Mouse (Mus musculus): ENCODE results near the gene Tmc6. TPM values are rescaled to one million over a fixed set of nuclear protein-coding genes. Genes with fewer than 3 reads are reported as not detected.
"Not testable (repeated sequence)": the region's sequence is repeated elsewhere in the genome, so short reads cannot be mapped to it uniquely, and the experiment has no call there.

Tmc6 gene
- polyA plus RNA-seq, 1 experiment from 2014 or later, result 30.6 TPM

DNA sequence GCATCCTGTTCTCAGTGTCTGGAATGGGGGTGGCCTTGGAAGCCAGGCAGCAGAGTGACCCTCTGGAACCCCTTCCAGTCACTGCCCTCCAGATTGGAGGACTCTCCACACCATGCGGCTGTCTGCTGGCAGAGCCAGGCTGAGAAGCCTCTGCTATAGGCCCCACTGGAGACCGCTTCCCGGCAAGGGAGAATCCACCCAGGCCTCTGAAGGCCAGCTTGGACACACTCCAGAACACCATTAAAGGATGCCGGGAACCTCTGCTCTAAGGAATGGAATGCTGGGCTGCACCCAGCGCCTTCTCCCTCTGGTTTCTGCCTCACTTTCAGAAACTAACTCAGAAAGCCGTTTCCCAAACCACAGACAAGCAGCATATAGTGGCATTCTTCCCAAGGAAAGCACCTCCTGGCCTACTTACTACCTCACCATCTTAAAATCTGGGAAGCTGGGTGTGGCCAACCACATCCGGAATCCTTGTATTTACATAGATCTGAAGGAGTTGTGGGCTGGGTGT, 40.8 kb upstream of the Tmc6 start:
- peaks cover 60% of the 10 kb centered on the region for H3K4me1 ChIP-seq
- H3K4me3 ChIP-seq, result no peak overlapping the region
- no peaks in the 10 kb centered on the region for H3K27me3 ChIP-seq (ENCODE audit: insufficient read depth, poor library complexity, severe bottlenecking)
- H3K36me3 ChIP-seq, result peaks cover 63% of the 10 kb centered on the region
- 79% methylated on average over 7 of the region's 7 CpGs for WGBS
- no peak for DNase-seq (ENCODE audit: low spot score)
- H3K27ac ChIP-seq, result no peak overlapping the region
- H3K9me3 ChIP-seq, result no peaks in the 10 kb centered on the region

DNA sequence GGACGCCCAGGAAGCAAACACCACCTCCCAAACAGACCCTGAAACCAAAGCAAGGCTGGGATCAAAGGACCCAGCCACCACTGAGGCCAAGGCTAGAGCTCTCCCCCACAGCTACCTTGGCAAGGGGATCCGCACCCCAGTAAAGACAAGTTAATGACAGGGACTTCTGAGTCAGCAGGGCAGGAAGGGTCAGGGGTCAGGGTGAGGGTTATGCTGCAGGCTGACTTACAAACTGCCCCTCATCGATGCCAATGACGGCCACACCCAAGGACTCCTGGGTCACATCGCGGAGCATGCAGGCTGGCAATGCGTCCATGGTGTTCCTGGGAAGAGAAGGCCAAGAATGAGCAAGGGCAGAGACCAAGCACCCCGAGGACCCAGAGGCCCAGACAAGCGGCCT, 39.9 kb upstream of the Tmc6 start:
- peaks cover 58% of the 10 kb centered on the region for H3K4me1 ChIP-seq
- no peak for DNase-seq (ENCODE audit: low spot score)
- no peak overlapping the region for H3K4me3 ChIP-seq
- no peak overlapping the region for H3K27ac ChIP-seq
- 88% methylated on average over 9 of the region's 9 CpGs for WGBS
- H3K27me3 ChIP-seq (ENCODE audit: insufficient read depth, poor library complexity, severe bottlenecking), result no peaks in the 10 kb centered on the region
- H3K9me3 ChIP-seq, result no peaks in the 10 kb centered on the region
- H3K36me3 ChIP-seq, result peaks cover 72% of the 10 kb centered on the region

DNA sequence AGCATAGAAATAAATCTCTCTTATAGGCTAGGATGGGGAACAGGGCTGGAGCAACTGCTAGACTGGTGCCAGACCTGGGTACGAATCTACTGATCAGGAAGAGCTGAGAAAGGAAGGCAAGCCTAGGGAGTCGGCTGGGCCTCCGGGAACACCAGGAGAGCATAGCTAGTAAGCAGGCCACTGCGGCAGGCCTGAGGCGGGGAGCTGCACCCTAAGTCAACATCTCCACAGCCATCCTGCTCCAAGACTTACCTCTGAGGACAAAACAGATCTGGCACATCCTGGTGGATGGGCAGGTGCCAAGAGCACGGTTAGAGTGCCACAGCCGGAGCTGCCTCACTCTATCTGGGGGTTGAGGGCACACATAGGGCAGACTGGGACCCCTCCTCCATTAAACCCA, 38.2 kb upstream of the Tmc6 start:
- Histone ChIP-seq H3K27me3 (ENCODE audit: insufficient read depth, poor library complexity, severe bottlenecking) (no peaks in the 10 kb centered on the region), H3K27ac (no peak overlapping the region), H3K4me3 (no peak overlapping the region), H3K9me3 (no peaks in the 10 kb centered on the region), H3K36me3 (peaks cover 88% of the 10 kb centered on the region), H3K4me1 (peaks cover 47% of the 10 kb centered on the region)
- DNase-seq (ENCODE audit: low spot score), result no peak
- 92% methylated on average over 7 of the region's 7 CpGs for WGBS

DNA sequence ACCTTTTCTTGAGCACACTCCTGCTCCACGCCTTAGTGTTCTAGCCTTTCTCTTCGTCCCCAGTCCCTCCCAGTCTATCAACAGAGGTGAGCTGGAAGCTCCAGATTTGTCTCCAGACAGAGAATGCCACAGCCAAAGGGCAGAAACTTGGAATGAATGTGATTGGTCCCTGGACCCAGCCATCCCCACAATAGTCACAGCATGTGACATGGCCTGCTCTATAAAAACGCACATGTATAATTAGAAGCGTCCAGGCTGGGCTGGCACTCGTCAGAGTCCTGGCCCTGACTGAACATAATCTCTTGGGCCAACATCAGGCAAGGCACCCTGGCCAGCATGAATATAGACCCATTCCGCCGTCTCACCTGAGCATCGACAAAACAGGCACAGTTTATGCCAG, 37.1 kb upstream of the Tmc6 start:
- Histone ChIP-seq H3K9me3 (no peaks in the 10 kb centered on the region), H3K27me3 (ENCODE audit: insufficient read depth, poor library complexity, severe bottlenecking) (no peaks in the 10 kb centered on the region), H3K4me1 (peaks cover 45% of the 10 kb centered on the region), H3K27ac (no peak overlapping the region), H3K4me3 (no peak overlapping the region), H3K36me3 (peaks cover 99% of the 10 kb centered on the region)
- WGBS, result 84% methylated on average over 8 of the region's 8 CpGs
- no peak for DNase-seq (ENCODE audit: low spot score)

DNA sequence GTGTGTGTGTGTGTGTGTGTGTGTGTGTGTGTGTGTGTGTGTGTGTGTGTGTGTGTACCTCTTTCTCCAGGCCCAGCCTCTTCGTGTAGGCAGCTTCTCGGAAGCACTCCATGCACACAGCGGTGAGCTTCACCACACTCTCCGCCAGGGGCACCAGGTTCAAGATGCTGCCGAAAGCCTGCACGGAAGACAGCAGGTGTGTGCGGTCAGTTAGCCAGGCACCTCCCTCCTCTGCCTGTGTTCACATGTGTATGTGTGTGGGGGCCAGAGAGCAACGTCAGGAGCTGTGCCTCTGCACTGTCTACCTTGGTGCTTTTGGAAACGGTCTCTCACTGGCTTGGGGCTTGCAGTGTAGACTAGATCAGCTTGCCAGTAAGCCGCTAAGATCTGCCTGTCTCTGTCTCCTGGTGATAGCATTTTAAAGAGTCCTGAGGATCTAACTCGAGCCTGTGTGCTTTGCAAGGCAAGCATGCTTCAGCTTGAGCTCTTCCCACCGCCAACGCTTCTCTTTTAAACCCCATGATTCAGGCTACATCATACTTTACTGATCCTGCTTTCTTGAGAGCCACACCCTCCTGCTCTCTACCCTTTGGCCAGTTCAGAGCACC, 34.5 kb upstream of the Tmc6 start:
- Histone ChIP-seq H3K4me1 (peaks cover 45% of the 10 kb centered on the region), H3K4me3 (no peak overlapping the region), H3K27ac (no peak overlapping the region), H3K9me3 (no peaks in the 10 kb centered on the region), H3K36me3 (peaks cover 95% of the 10 kb centered on the region), H3K27me3 (ENCODE audit: insufficient read depth, poor library complexity, severe bottlenecking) (no peaks in the 10 kb centered on the region)
- 88% methylated on average over 11 of the region's 13 CpGs for WGBS
- no peak for DNase-seq (ENCODE audit: low spot score)

DNA sequence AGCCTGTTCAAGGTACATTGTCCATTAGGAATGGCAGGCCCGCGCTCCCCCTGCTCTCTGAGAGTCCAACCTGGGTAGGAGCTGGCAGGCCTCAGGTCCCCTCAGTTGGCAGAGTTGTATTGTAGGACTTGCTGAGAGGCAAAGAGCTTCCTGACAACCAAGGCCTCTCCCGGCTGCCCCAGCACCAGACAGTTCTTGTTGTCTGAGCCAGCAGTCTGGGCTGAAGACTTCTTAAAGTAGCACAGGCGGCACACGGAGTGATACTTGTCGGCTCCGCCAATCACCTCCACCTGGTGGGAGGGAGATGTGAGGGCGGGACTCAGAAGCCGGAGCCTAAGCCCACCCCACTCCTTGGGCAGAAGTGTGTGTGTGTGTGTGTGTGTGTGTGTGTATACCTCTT, 33.9 kb upstream of the Tmc6 start:
- WGBS, result 80% methylated on average over 9 of the region's 9 CpGs
- peaks cover 51% of the 10 kb centered on the region for H3K4me1 ChIP-seq
- peaks cover 89% of the 10 kb centered on the region for H3K36me3 ChIP-seq

DNA sequence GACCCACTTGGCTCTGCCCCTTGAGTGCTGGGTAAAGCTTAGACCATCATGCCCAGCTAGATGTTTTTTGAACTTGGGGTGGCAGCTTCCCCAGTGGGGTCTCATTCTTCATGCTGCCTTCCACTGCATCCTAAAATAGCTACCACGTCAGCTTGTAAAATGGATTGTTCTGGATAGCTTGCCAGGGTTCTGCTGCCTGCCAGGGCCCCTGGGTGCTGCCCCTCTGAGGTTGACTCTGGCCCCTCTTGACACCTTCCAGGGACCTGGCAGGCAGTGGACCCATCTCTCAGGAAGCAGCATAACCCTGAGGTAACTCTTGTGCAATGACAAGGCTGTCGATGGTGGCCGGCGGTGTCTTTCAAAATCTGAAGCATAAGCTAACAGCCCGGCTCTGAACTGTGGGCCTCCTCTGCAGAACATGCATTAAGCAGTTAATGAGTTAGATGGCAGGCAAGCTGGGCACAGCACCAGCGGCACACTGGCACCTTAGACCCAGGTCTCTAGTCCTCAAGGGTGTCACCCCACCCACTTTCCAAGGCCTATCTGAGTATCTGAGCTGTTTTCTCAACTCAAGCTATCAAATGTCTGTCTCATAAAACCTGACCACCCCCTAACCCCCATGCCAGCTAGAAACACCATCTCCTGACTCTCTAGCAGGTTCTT, 32.8 kb upstream of the Tmc6 start:
- H3K9me3 ChIP-seq, result no peaks in the 10 kb centered on the region
- H3K4me3 ChIP-seq, result no peak overlapping the region
- DNase-seq (ENCODE audit: low spot score), result no peak
- no peaks in the 10 kb centered on the region for H3K27me3 ChIP-seq (ENCODE audit: insufficient read depth, poor library complexity, severe bottlenecking)
- H3K36me3 ChIP-seq, result peaks cover 79% of the 10 kb centered on the region
- 89% methylated on average over 6 of the region's 6 CpGs for WGBS
- no peak overlapping the region for H3K27ac ChIP-seq
- peaks cover 61% of the 10 kb centered on the region for H3K4me1 ChIP-seq

More for the DNA sequence above, 33.9 kb upstream of the Tmc6 start:
- H3K27ac ChIP-seq; H3K9me3 ChIP-seq; DNase-seq (ENCODE audit: low spot score); H3K4me3 ChIP-seq; H3K27me3 ChIP-seq (ENCODE audit: insufficient read depth, poor library complexity, severe bottlenecking): not testable (repeated sequence)

DNA sequence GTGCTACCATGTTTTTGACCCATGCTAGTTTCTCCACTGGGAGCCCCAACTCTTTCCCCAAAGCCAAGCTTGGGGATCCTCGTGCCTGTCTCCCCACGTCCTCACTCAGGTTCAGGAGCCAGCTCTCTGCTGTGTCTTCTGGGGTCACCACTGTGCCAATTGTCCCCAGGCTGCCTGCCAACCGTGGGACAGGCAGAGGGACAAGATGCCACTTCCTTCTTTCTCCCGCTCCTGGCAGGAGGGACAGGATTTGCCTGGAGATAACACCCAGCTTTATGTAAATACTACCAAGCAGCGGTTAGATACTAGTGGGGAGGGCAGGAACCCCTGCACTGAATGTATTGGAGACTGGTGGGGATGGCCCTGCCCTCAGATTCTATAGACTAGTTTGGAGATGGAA, 31.9 kb upstream of the Tmc6 start:
- Histone ChIP-seq H3K4me1 (peaks cover 61% of the 10 kb centered on the region), H3K36me3 (peaks cover 69% of the 10 kb centered on the region), H3K9me3 (no peaks in the 10 kb centered on the region), H3K27ac (no peak overlapping the region), H3K27me3 (ENCODE audit: insufficient read depth, poor library complexity, severe bottlenecking) (no peaks in the 10 kb centered on the region), H3K4me3 (no peak overlapping the region)
- 69% methylated on average over 5 of the region's 5 CpGs for WGBS
- DNase-seq (ENCODE audit: low spot score), result no peak

DNA sequence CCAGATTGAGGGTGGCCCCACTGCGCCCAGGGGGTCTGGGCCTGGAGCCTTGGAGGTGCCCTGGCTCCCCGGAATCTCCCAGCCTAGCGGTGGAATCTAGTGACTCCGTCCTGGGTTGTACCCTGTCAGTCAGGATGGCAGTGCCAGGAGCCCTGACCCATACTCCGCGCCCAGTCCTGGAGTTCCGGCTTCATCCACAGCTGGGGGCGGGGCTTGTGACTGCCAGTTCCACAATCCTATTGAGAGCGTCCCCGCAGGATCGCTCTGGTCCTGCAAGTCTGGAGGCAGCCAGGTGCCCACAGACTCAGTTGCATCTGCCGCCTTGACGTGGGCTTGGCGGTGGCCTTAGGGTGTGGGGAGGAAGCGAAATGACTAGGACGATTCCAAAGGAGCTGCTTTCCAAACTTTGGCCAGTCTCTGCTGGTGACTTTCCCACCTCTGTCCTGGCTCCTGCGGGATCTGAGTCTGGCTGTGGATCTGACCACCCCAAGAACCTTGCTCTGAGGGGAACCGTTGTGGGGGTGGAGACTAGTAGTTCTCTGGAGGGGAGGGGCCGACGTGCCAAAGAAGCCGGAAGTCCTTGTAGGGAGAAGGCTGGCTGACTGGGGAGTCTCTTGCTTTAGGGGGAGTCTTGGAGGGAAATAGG, 28.5 kb upstream of the Tmc6 start:
- Histone ChIP-seq H3K36me3 (peaks cover 36% of the 10 kb centered on the region), H3K27ac (peak overlapping the region; percentile 90), H3K4me3 (peak overlapping the region; percentile 93), H3K27me3 (ENCODE audit: insufficient read depth, poor library complexity, severe bottlenecking) (no peaks in the 10 kb centered on the region), H3K9me3 (no peaks in the 10 kb centered on the region), H3K4me1 (peaks cover 52% of the 10 kb centered on the region)
- under 1% methylated on average over 21 of the region's 21 CpGs for WGBS
- DNase-seq (ENCODE audit: low spot score), result peak; percentile 92

DNA sequence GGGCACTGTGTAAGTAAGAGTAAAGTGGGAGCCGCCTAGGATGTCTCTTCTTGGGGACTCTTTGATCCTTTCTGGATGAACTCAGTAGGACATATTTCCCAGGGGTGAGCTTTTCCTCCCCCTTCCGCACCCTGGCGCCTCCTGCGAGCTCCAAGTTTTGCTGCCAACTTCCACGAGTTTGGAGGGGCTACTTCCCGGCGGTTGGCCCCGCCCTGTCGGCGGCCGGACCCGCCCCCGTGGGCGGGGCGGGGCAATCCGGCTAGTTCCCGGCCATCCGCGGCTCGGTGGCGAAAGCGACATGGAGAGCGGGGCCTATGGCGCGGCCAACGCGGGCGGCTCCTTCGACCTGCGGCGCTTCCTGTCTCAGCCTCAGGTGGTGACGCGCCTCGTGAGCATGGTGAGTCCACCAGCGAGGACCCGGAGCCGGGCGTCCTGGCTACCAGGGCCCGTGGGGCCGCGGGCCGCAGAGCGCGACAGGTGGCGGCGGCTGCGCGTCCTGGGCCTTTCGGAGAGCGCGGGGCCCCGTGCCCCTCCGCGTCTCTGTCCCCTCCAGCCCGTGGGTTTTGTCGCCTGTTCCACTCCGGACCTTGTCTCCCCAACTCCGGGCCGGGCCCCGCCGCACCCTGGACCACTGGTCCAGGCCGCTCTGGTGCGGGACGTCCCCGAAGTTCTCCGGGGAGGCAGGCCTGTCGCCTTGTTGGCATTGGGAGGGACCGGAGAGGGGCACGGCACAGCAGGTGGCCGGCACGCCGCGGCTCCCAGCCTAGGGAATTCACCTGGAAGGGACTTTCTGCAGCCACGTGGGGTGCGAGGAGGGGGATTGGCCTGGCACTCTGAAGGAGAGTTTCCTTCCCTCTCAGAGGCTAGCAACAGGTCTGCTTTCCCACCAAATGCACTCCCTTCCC, 27.7 kb upstream of the Tmc6 start, which contains the start of the genes Gm20708 and Syngr2:
Gm20708 (plus strand) TSS at position 262 of the 905 bp plus-strand sequence.
Syngr2 (plus strand) TSS at position 262 of the 905 bp plus-strand sequence.
- Histone ChIP-seq H3K4me1 (peaks cover 47% of the 10 kb centered on the region), H3K4me3 (peak within 1 kb of the TSS; percentile 93), H3K27me3 (ENCODE audit: insufficient read depth, poor library complexity, severe bottlenecking) (no peaks in the 10 kb centered on the region), H3K9me3 (no peaks in the 10 kb centered on the region), H3K27ac (peak within 1 kb of the TSS; percentile 90), H3K36me3 (peaks cover 28% of the 10 kb centered on the region)
- WGBS, result under 1% methylated on average over 75 of the region's 75 CpGs
- peak; percentile 93 for DNase-seq (ENCODE audit: low spot score)

DNA sequence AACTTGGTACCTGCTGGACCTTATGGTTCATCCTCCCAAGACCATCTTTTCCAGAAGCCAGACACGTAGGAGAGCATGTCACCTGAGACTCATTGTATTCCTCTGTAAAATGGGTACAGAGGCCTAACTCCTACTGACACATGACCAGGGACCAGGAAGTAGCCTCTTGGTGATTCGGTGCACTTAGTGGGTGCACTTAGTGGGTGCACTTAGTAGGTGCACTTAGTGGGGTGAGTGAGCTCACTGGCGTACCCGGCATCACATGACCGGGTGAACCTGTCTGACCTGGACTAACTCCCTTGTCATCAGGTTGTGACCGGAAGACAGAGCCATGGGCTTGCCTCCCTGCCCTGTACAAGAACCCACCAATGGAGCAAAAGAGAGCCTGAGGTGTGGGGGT, 24.8 kb upstream of the Tmc6 start:
- no peak for DNase-seq (ENCODE audit: low spot score)
- Histone ChIP-seq H3K9me3 (no peaks in the 10 kb centered on the region), H3K27ac (no peak overlapping the region), H3K27me3 (ENCODE audit: insufficient read depth, poor library complexity, severe bottlenecking) (peaks cover 4% of the 10 kb centered on the region; the same call in 1 of the 2 replicates), H3K4me1 (peaks cover 38% of the 10 kb centered on the region), H3K4me3 (no peak overlapping the region), H3K36me3 (no peaks in the 10 kb centered on the region)
- WGBS, result 92% methylated on average over 6 of the region's 6 CpGs

DNA sequence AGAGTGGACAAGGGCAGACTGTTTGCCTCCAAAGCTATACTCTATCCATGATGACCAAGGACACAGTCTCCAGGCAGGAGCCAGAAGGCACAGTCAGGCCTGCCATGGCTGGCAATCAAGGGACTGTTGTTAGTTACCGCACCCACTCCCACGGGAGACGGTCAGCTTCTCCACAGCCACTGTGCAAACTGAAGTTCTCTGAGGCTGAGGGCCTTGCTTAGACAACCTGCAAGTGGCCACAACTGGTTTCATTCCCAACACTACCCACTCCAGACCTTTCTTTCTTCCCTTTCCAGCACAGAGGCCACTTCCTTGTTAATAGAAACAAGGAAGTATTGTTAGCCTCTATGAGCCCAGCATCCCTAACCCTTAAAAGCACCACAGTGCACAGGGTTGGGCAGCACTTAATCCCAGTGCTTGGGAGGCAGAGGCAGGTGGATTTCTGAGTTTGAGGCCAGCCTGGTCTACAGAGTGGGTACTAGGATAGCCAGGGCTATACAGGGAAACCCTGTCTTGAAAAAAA, 21.2 kb upstream of the Tmc6 start:
- Histone ChIP-seq H3K27me3 (ENCODE audit: insufficient read depth, poor library complexity, severe bottlenecking) (peaks cover 4% of the 10 kb centered on the region; the same call in 1 of the 2 replicates), H3K9me3 (no peaks in the 10 kb centered on the region), H3K27ac (peak overlapping the region; percentile 1; the same call in 1 of the 2 replicates), H3K36me3 (no peaks in the 10 kb centered on the region), H3K4me1 (peaks cover 19% of the 10 kb centered on the region), H3K4me3 (no peak overlapping the region)
- no peak for DNase-seq (ENCODE audit: low spot score)
- 86% methylated on average over 3 of the region's 3 CpGs for WGBS

All from heart, embryonic 10.5 days (tissue).